Mouse (Mus musculus) v-Abl transformed pro-B cells (cell line): ENCODE data around the gene Wdr53.
"Not testable (repeated sequence)": the region's sequence is repeated elsewhere in the genome, so short reads cannot be mapped to it uniquely, and the experiment has no call there.

Experiments
- in situ Hi-C, 2 experiments: fragments of 400-800 bp; cut with MboI; formaldehyde crosslinking; loops; one replicate each; pipeline ENCODE4 v1.15.1; 2025; ENCODE audit not compliant: unreplicated experiment in 2 of 2

Wdr53 gene

DNA sequence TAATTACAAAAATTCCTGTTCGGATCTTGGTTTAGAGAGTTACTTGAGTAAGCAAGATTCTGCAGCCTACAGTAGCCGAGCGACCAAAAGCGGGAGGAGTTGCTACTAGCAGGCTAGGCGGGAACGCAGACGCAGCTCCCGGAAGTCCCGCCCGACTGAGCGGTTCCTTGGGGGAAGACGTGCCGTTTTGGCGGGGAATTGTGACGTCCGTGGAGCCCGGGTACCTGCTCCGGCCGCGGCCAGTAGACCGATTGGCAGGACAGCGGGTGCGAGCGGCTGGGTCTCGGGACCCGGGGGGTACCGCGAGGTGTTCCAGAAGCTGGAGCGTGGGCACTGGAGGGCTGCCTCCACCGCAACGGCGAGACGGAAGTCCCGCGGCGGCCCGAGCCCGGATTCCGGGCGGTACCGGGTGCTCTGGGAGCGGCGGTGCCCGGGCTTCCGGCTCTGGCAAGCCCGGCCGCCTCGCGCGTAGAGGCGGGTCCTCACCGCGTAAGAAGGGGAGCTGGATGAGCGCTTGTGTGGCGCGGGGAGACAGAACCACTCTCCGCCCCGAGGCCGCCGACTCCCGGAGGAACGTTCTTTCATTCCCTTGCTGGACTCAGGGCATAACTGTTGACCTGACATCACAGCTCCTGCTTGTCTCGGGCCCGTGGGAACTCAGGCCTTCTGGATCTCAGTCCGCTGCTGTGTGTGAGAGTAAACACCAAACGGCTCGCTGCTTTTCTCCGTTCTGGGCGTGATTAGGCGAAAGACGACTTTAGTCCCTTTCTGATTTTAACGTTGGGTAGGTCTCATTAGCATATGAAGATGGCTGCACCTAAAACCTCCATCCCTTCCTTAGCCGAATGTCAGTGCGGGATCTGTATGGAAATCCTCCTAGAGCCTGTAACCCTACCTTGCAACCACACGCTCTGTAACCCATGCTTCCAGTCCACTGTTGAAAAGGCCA lies 30.6 kb downstream of the Wdr53 start, which contains the start of gene Rnf168:
TSS of gene Rnf168 (plus strand) at position 152 of the 949 bp plus-strand sequence.
- in situ Hi-C loops: no loop called here

GRCm38 (mm10) chr16:32278396-32278795 lies 31.4 kb downstream of the Wdr53 start:
- in situ Hi-C loops: no loop called here

GRCm38 (mm10) chr16:32280211-32280610 lies 33.2 kb downstream of the Wdr53 start:
- in situ Hi-C loops: loop anchor here in 1 of 2 experiments (10.0 kb wide), 1 partner anchor 335 kb away; no protein-coding TSS in a partner anchor

- in situ Hi-C loops: loop anchor here in 1 of 2 experiments (10.0 kb wide), 1 partner anchor 332 kb away; no protein-coding TSS in a partner anchor
Observed at GRCm38 (mm10) chr16:32282608-32283007, 35.6 kb downstream of the Wdr53 start.

DNA sequence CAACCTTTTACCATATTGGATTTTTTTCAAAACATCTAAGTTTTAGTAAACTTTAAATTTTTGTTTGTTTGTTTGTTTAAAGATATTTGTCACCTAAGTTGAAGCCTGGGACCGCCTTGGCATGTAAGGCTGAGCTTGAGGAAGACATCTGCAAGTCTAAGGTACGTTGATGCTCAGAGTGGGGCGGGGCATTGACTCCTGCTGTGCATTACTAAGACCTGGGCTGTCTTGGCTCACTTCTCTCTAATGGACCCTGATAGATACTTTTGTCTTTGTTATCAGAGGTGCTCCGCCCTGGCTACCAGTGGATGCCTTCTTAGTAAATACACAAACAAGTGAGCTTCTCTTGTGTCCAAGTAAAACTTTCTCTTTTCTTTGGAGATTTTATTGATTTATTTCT lies 44.8 kb downstream of the Wdr53 start:
- in situ Hi-C loops: no loop called here

DNA sequence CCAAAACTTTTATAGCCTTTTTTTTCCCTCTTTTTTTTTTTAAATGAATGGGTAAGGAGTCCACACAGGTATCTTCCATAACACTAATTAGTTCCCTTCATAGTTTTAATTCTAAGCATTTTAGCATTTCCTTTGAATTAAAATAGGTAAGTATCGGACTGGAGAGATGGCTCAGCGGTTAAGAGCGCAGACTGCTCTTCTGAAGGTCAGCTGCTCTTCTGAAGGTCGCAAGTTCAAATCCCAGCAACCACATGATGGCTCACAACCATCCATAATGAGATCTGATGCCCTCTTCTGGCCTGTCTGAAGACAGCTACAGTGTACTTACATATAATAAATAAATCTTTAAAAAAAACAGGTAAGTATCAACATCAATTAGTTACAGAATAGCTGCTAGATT lies 52.6 kb downstream of the Wdr53 start:
- in situ Hi-C loops: not testable (repeated sequence)

DNA sequence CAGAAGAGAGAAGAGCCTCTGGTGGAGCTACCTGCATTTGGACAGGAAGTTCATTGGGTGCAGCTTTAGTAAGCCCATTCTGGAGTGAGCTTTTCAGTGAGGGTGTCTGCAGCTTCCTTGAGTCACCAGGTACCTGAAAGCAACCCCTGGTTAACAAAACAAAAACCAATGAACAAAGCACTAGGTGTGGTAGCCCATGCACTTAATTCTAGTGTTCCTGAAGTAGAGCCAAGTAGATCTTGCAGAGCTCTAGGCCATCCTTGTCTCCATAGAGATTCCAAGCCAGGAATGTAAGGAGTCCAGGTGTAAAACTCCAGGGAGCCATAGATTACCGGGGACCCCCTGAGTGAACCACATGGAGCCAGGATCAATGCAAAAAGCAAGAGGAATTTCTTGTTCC lies 56.0 kb downstream of the Wdr53 start:
- in situ Hi-C loops: no loop called here

DNA sequence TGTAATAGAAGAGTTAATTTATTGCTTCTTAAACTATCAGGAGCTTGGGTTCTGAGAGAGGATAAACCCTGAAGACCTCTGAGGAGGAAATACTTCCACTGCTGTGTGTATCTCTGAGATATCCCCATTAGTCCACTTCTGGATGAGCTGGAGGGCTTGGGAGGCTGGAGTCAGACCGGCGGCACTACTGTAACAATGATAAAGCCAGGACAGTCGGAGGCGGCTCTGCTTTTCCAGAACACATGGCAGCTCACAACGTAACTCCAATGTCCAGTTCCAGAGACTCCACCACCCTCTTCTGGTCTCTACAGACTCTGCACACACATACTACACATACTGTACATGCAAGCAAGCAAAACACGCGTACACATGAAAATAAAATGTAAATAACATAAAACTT lies 56.9 kb downstream of the Wdr53 start:
- in situ Hi-C loops: no loop called here
